Mouse (Mus musculus): ENCODE measurements around the gene Gpld1. TPM values are rescaled to one million over a fixed set of nuclear protein-coding genes. Genes with fewer than 3 reads are reported as not detected.

The Gpld1 gene
- polyA plus RNA-seq, 1 experiment: 1.3 TPM

DNA sequence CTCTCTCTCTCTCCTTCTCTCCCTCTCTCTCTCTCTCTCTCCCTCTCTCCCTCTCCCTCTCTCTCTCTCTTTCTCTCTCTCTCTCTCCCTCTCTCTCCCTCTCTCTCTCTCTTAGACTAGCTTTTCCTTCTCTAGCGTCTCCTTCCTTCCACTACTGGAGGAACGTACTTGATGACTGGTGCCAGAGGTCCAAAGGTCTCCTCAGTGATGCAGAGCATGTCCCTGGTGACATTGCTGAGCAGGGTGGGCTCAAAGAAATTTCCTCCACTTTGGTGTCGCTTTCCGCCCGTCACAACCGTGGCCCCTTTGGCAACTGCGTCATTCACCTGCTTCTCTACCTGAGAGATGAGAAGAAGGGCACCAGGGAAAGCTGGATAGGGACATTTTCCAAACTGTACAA is 29.4 kb upstream of the Gpld1 start:
- no peaks in the 10 kb centered on the region for H3K36me3 ChIP-seq (ENCODE audit: control insufficient read depth, insufficient read depth, low read length)
- TF ChIP-seq CTCF (IDR thresholded peaks at IDR 0.05; ENCODE audit: control insufficient read depth, insufficient read depth, insufficient replicate concordance, low read depth, low read length) (no peak), POLR2A (IDR thresholded peaks at IDR 0.05; ENCODE audit: control insufficient read depth, low read depth, low read length) (no peak)
- H3K27ac ChIP-seq (ENCODE audit: control insufficient read depth, insufficient read depth, low read depth, low read length): no peak overlapping the region
- no peaks in the 10 kb centered on the region for H3K27me3 ChIP-seq (ENCODE audit: control insufficient read depth, insufficient read depth, low read length)
- H3K4me1 ChIP-seq (ENCODE audit: control insufficient read depth, insufficient read depth, low read length): peaks cover 6% of the 10 kb centered on the region
- H3K4me3 ChIP-seq (ENCODE audit: control insufficient read depth, low read depth, low read length): no peak overlapping the region

DNA sequence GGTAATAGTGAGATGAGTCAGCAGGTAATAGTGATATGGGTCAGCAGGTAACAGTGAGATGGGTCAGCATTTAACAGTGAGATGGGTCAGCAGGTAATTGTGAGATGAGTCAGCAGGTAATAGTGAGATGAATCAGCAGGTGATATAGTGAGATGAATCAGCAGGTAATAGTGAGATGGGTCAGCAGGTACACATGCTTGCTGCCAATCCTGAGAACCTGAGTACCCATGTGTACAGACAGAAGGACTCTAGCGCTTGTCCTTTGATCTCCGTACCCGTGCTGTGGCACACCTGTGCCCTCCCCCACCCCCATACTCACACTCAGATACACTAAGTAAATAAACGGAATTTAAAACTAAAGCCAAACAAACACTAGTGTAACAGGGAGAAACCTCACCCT is 28.0 kb upstream of the Gpld1 start:
- TF ChIP-seq CTCF (IDR thresholded peaks at IDR 0.05; ENCODE audit: control insufficient read depth, insufficient read depth, insufficient replicate concordance, low read depth, low read length) (no peak), POLR2A (IDR thresholded peaks at IDR 0.05; ENCODE audit: control insufficient read depth, low read depth, low read length) (no peak)
- Histone ChIP-seq H3K36me3 (ENCODE audit: control insufficient read depth, insufficient read depth, low read length) (no peaks in the 10 kb centered on the region), H3K4me1 (ENCODE audit: control insufficient read depth, insufficient read depth, low read length) (peaks cover 6% of the 10 kb centered on the region), H3K27ac (ENCODE audit: control insufficient read depth, insufficient read depth, low read depth, low read length) (no peak overlapping the region), H3K27me3 (ENCODE audit: control insufficient read depth, insufficient read depth, low read length) (no peaks in the 10 kb centered on the region), H3K4me3 (ENCODE audit: control insufficient read depth, low read depth, low read length) (no peak overlapping the region)

DNA sequence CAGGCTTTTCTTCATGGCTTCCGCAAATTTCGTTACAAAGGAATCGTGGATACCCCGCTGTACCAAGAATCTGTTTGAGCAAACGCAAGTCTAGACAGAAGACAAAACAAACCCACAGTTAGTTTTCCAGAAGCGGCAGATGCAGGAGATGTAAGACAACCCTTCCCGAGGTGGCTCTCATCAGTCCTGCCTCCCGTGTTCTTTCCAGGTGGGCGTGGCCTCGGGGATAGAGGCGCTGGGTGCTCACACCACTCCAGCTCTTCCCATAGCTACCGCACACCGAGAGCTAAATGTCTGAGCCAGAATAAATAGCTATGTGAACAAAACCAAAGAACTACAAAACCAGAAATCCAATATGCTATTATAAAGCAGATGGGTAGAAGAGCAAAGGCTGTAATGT is 27.1 kb upstream of the Gpld1 start:
- TF ChIP-seq CTCF (IDR thresholded peaks at IDR 0.05; ENCODE audit: control insufficient read depth, insufficient read depth, insufficient replicate concordance, low read depth, low read length) (no peak), POLR2A (IDR thresholded peaks at IDR 0.05; ENCODE audit: control insufficient read depth, low read depth, low read length) (no peak)
- no peak overlapping the region for H3K27ac ChIP-seq (ENCODE audit: control insufficient read depth, insufficient read depth, low read depth, low read length)
- peaks cover 6% of the 10 kb centered on the region for H3K4me1 ChIP-seq (ENCODE audit: control insufficient read depth, insufficient read depth, low read length)
- H3K4me3 ChIP-seq (ENCODE audit: control insufficient read depth, low read depth, low read length): no peak overlapping the region
- no peaks in the 10 kb centered on the region for H3K27me3 ChIP-seq (ENCODE audit: control insufficient read depth, insufficient read depth, low read length)
- H3K36me3 ChIP-seq (ENCODE audit: control insufficient read depth, insufficient read depth, low read length): no peaks in the 10 kb centered on the region

DNA sequence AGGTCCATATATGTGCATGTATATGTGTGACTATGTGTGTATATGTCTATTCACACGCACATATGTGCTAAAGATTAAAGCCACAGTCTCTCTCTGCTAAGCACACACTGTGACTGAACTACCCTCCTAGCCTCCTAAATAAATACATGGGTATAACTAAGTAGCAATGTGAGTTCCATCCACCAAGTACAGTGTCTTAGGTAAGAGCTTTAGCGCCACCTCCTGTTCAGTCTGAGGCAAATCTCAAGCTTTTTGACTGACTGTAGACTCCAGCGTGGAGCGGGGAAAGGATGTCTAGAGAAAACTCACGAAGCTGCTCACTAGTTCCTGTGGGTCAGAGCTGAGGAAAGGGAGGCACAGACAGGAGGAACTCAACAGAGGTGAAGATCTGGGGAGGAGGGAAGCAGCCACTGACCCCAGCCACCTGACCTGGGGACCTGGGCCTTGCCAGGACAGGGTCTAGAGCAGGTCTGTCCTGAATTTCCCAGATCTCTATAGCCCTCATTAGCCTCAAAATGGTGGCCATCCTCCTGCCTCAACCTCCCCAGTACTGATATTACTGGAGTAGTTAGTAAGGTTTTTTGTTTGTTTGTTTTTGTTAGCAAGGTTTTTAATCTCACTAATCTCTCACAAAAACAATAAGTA is 22.5 kb upstream of the Gpld1 start:
- Histone ChIP-seq H3K36me3 (ENCODE audit: control insufficient read depth, insufficient read depth, low read length) (no peaks in the 10 kb centered on the region), H3K27ac (ENCODE audit: control insufficient read depth, insufficient read depth, low read depth, low read length) (no peak overlapping the region), H3K27me3 (ENCODE audit: control insufficient read depth, insufficient read depth, low read length) (no peaks in the 10 kb centered on the region), H3K4me3 (ENCODE audit: control insufficient read depth, low read depth, low read length) (no peak overlapping the region), H3K4me1 (ENCODE audit: control insufficient read depth, insufficient read depth, low read length) (no peaks in the 10 kb centered on the region)
- no peak for TF ChIP-seq POLR2A (IDR thresholded peaks at IDR 0.05; ENCODE audit: control insufficient read depth, low read depth, low read length)
- TF ChIP-seq CTCF (IDR thresholded peaks at IDR 0.05; ENCODE audit: control insufficient read depth, insufficient read depth, insufficient replicate concordance, low read depth, low read length): no peak

GRCm38 (mm10) chr13:24921281-24921680 is 21.7 kb upstream of the Gpld1 start:
- H3K36me3 ChIP-seq (ENCODE audit: control insufficient read depth, insufficient read depth, low read length): no peaks in the 10 kb centered on the region
- H3K4me1 ChIP-seq (ENCODE audit: control insufficient read depth, insufficient read depth, low read length): no peaks in the 10 kb centered on the region
- H3K27me3 ChIP-seq (ENCODE audit: control insufficient read depth, insufficient read depth, low read length): no peaks in the 10 kb centered on the region
- no peak for TF ChIP-seq CTCF (IDR thresholded peaks at IDR 0.05; ENCODE audit: control insufficient read depth, insufficient read depth, insufficient replicate concordance, low read depth, low read length)
- TF ChIP-seq POLR2A (IDR thresholded peaks at IDR 0.05; ENCODE audit: control insufficient read depth, low read depth, low read length): no peak
- H3K27ac ChIP-seq (ENCODE audit: control insufficient read depth, insufficient read depth, low read depth, low read length): no peak overlapping the region
- no peak overlapping the region for H3K4me3 ChIP-seq (ENCODE audit: control insufficient read depth, low read depth, low read length)

GRCm38 (mm10) chr13:24923991-24924390 is 19.0 kb upstream of the Gpld1 start:
- no peak overlapping the region for H3K4me3 ChIP-seq (ENCODE audit: control insufficient read depth, low read depth, low read length)
- no peak overlapping the region for H3K27ac ChIP-seq (ENCODE audit: control insufficient read depth, insufficient read depth, low read depth, low read length)
- H3K4me1 ChIP-seq (ENCODE audit: control insufficient read depth, insufficient read depth, low read length): no peaks in the 10 kb centered on the region
- no peak for TF ChIP-seq CTCF (IDR thresholded peaks at IDR 0.05; ENCODE audit: control insufficient read depth, insufficient read depth, insufficient replicate concordance, low read depth, low read length)
- TF ChIP-seq POLR2A (IDR thresholded peaks at IDR 0.05; ENCODE audit: control insufficient read depth, low read depth, low read length): no peak
- no peaks in the 10 kb centered on the region for H3K36me3 ChIP-seq (ENCODE audit: control insufficient read depth, insufficient read depth, low read length)
- H3K27me3 ChIP-seq (ENCODE audit: control insufficient read depth, insufficient read depth, low read length): no peaks in the 10 kb centered on the region

GRCm38 (mm10) chr13:24930591-24930990 is 12.4 kb upstream of the Gpld1 start:
- H3K4me3 ChIP-seq (ENCODE audit: control insufficient read depth, low read depth, low read length): no peak overlapping the region
- no peaks in the 10 kb centered on the region for H3K4me1 ChIP-seq (ENCODE audit: control insufficient read depth, insufficient read depth, low read length)
- no peaks in the 10 kb centered on the region for H3K27me3 ChIP-seq (ENCODE audit: control insufficient read depth, insufficient read depth, low read length)
- no peak overlapping the region for H3K27ac ChIP-seq (ENCODE audit: control insufficient read depth, insufficient read depth, low read depth, low read length)
- no peak for TF ChIP-seq POLR2A (IDR thresholded peaks at IDR 0.05; ENCODE audit: control insufficient read depth, low read depth, low read length)
- no peak for TF ChIP-seq CTCF (IDR thresholded peaks at IDR 0.05; ENCODE audit: control insufficient read depth, insufficient read depth, insufficient replicate concordance, low read depth, low read length)
- H3K36me3 ChIP-seq (ENCODE audit: control insufficient read depth, insufficient read depth, low read length): no peaks in the 10 kb centered on the region

Measured in testis, adult 2 months (tissue).